ENCODE assay signal across 9 mouse cellular contexts in genomic region chr10:24448001-24448561, GRCm38 (mm10).
DNase-seq lines count a peak whose midpoint lies in the region; ATAC-seq and TF ChIP-seq lines count a peak whose summit lies in the region.
"Had no signal": no experiment of that assay in that cellular context is flagged by ENCODE, and none has a peak within 500 bp of the region (broad histone marks: within the 10 kb centered on the region; RNA-seq: fewer than 3 reads in every experiment).

No protein-coding gene starts in this region.

- H3K9ac ChIP-seq in heart, embryonic 14.5 days (ENCODE audit: low read length): peak overlapping the region; percentile 41; the same call in 1 of the 2 replicates
- H3K9ac ChIP-seq in stomach, postnatal 0 days (ENCODE audit: low read length): peak overlapping the region; percentile 41
- H3K9ac ChIP-seq in hindbrain, embryonic 14.5 days: no peak overlapping the region

- H3K27ac ChIP-seq in heart, embryonic 14.5 days (replicated peaks in 1 of 2; ENCODE audit: control insufficient read depth in 1 of 2, insufficient read depth in 1 of 2, low read depth in 2 of 2, low read length in 2 of 2): peak overlapping the region; percentile 65 to 76
- peak overlapping the region; percentile 88 for H3K27ac ChIP-seq in stomach, postnatal 0 days (replicated peaks)
- no peak overlapping the region for H3K27ac ChIP-seq in hindbrain, embryonic 14.5 days

- H3K4me2 ChIP-seq in heart, embryonic 14.5 days (ENCODE audit: low read length): no peak overlapping the region
- H3K4me2 ChIP-seq in stomach, postnatal 0 days (replicated peaks; ENCODE audit: low read depth): no peak overlapping the region
- H3K4me2 ChIP-seq in hindbrain, embryonic 14.5 days (replicated peaks): no peak overlapping the region

- ATAC-seq in heart, embryonic 14.5 days (ENCODE audit: insufficient number of reproducible peaks, insufficient read depth, low FRiP score, low read depth): peak; percentile 26; the same call in 1 of the 2 replicates
- ATAC-seq in stomach, postnatal 0 days (ENCODE audit: low FRiP score, low TSS enrichment): peak; percentile 61; the same call in 1 of the 2 replicates
- ATAC-seq in hindbrain, embryonic 14.5 days (ENCODE audit: low FRiP score): no peak

- no peaks in the 10 kb centered on the region for H3K36me3 ChIP-seq in heart, embryonic 14.5 days (ENCODE audit: control insufficient read depth, insufficient read depth, low read length)
- no peaks in the 10 kb centered on the region for H3K36me3 ChIP-seq in stomach, postnatal 0 days (ENCODE audit: control insufficient read depth, insufficient read depth, low read length)
- no peaks in the 10 kb centered on the region for H3K36me3 ChIP-seq in hindbrain, embryonic 14.5 days (replicated peaks; ENCODE audit: control insufficient read depth, insufficient read depth)

- H3K27me3 ChIP-seq in heart, embryonic 14.5 days (ENCODE audit: control insufficient read depth, insufficient read depth, low read length): no peaks in the 10 kb centered on the region
- no peaks in the 10 kb centered on the region for H3K27me3 ChIP-seq in stomach, postnatal 0 days (ENCODE audit: control insufficient read depth, insufficient read depth, low read length)
- H3K27me3 ChIP-seq in hindbrain, embryonic 14.5 days (ENCODE audit: control insufficient read depth, insufficient read depth, low read length): no peaks in the 10 kb centered on the region
- H3K27me3 ChIP-seq: Patski had no signal

- no peak overlapping the region for H3K4me3 ChIP-seq in heart, embryonic 14.5 days (ENCODE audit: control insufficient read depth in 1 of 2, insufficient read depth in 1 of 2, low read depth in 1 of 2, low read length in 2 of 2)
- H3K4me3 ChIP-seq in stomach, postnatal 0 days (ENCODE audit: low read depth, low read length): no peak overlapping the region
- no peak overlapping the region for H3K4me3 ChIP-seq in hindbrain, embryonic 14.5 days (replicated peaks; ENCODE audit: low read length)

- DNase-seq in right cerebral cortex, postnatal 10 days (ENCODE audit: low spot score in 2 of 2): peak; percentile 36 to 40
- DNase-seq in right cerebral cortex, postnatal 36 days (ENCODE audit: low spot score in 2 of 2): no peak
- peak; percentile 68 for DNase-seq in kidney, postnatal 14 days
- DNase-seq in stomach, postnatal 0 days (ENCODE audit: low spot score): no peak
- no peak for DNase-seq in neural tube, embryonic 10.5 days (ENCODE audit: extremely low spot score, low spot score)
- DNase-seq in hindbrain, embryonic 14.5 days (ENCODE audit: low spot score): no peak
- no peak for DNase-seq in retina, embryonic 14.5 days (ENCODE audit: low spot score)

- H3K9me3 ChIP-seq in heart, embryonic 14.5 days (ENCODE audit: control insufficient read depth, low read length): peaks cover 4% of the 10 kb centered on the region; the same call in 1 of the 2 replicates
- no peaks in the 10 kb centered on the region for H3K9me3 ChIP-seq in stomach, postnatal 0 days (ENCODE audit: control insufficient read depth, low read length)
- H3K9me3 ChIP-seq in hindbrain, embryonic 14.5 days (ENCODE audit: control insufficient read depth, low read length): no peaks in the 10 kb centered on the region

- H3K4me1 ChIP-seq in heart, embryonic 14.5 days (ENCODE audit: control insufficient read depth in 2 of 2, insufficient read depth in 2 of 2, low read length in 2 of 2): peaks cover 20 to 48% of the 10 kb centered on the region in 2 experiments
- H3K4me1 ChIP-seq in stomach, postnatal 0 days (replicated peaks; ENCODE audit: control insufficient read depth, insufficient read depth): no peaks in the 10 kb centered on the region; the same call in none of the 2 replicates
- H3K4me1 ChIP-seq in hindbrain, embryonic 14.5 days (replicated peaks; ENCODE audit: control insufficient read depth, insufficient read depth, low read length): no peaks in the 10 kb centered on the region

- TF ChIP-seq EP300 in stomach, postnatal 0 days (optimal IDR thresholded peaks at IDR 0.05): peak; percentile 89

- peak; percentile 46 for TF ChIP-seq CTCF in stomach, postnatal 0 days (IDR thresholded peaks at IDR 0.05; ENCODE audit: low read depth)

- 44% methylated on average over 9 of the region's 9 CpGs for WGBS in heart, embryonic 14.5 days
- 33% methylated on average over 9 of the region's 9 CpGs for WGBS in stomach, postnatal 0 days
- whole genome bisulfite sequencing in hindbrain, embryonic 14.5 days: 90% methylated on average over 9 of the region's 9 CpGs

Comparison
In these comparisons a context has a peak if more than half of its experiments do, and no peak if none do; other contexts are left out.
1. DNase-seq: peak in right cerebral cortex, postnatal 10 days (2 of 2) and kidney, postnatal 14 days (single experiment); none in right cerebral cortex, postnatal 36 days (0 of 2), stomach, postnatal 0 days (single experiment), neural tube, embryonic 10.5 days (single experiment), hindbrain, embryonic 14.5 days (single experiment) and retina, embryonic 14.5 days (single experiment).